Mouse (Mus musculus) urinary bladder, adult 2 months (tissue): ENCODE measurements around the gene Fstl3. TPM values are rescaled to one million over a fixed set of nuclear protein-coding genes. Genes with fewer than 3 reads are reported as not detected.

ENCODE experiments used
- DNase-seq: peaks from one replicate; pipeline ENCODE4 v3.0.0; 2022; ENCODE audit warnings: low spot score
- polyA plus RNA-seq: library from polyadenylated mRNA; depleted of rRNA; stranded (reverse); fragments of >200 nt; gene quantifications from 2 replicates; pipeline ENCODE4 v1.2.3, GENCODE M21; 2012; rRNA removed

The Fstl3 gene
- polyA plus RNA-seq, 1 experiment, result 44.3 TPM

- peak; percentile 84 for DNase-seq
Observed at GRCm38 (mm10) chr10:79811736-79812637, 34.9 kb downstream of the Fstl3 start.

- no peak for DNase-seq
Observed at GRCm38 (mm10) chr10:79814271-79814842, 37.3 kb downstream of the Fstl3 start.

DNA sequence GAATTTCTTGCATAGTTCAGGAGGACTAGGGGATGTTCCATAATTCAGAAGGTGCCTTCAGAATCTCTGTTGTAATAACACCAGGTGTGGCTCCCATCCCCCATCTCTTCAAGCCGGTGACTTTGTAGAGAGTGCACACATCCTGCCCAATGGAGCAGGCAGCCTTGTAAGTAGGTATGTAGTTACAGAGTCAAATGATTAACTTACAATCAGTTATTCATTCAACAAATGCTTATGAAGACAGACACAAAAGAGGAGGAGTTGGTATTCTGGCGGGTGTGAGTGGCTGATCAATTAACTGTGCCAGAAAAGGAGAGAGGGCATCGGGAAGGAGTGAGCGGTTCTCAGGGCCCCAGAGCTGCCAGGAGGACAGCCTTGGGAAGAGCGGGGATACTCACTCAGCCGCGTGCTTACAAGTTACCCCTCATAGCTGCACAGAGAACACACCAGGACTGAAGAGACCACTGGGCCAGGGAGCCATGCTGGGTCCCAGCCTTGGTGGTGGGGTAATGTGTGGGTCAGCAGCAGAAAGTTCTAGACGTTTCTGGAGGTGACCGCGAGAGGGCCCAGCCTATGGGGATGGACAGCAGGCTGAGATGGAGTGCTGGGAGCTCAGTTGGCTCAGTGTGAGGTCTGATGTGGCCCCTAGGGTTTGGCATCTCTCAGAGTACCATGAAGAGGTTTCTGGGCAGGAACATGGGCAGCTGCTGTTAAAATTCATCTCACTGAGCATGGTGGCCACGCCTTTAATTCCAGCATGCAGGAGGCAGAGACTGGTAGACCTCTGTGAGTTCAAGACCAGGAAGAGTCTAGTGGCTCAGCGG is 38.8 kb downstream of the Fstl3 start:
- no peak for DNase-seq

GRCm38 (mm10) chr10:79817111-79817510 is 40.0 kb downstream of the Fstl3 start:
- DNase-seq, result no peak

DNA sequence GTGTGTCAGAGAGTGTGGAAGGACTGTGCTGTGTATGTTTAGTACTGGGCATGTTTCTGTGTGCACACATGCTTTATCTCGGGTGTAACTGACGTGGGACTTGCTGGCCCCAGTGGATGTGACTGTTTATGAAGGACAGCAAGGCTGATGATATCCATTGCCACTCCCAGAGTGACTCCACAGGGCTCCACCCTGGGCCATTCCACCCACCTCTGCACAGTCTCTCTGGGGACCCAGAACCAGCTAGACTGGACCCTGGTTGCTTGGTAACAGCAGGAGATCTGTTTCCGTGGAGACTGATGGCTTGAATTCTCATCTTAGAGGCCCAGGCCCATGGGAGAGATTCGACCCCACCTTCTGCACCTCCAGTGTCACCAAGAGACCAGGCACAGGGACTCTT is 41.2 kb downstream of the Fstl3 start:
- no peak for DNase-seq

- DNase-seq, result no peak
Observed at GRCm38 (mm10) chr10:79819606-79820005, 42.5 kb downstream of the Fstl3 start.

GRCm38 (mm10) chr10:79820277-79820676 is 43.2 kb downstream of the Fstl3 start:
- no peak for DNase-seq

- no peak for DNase-seq
Observed at GRCm38 (mm10) chr10:79820782-79821181, 43.7 kb downstream of the Fstl3 start, which contains the start of gene Misp. Misp (plus strand) TSS chr10:79820989.

DNA sequence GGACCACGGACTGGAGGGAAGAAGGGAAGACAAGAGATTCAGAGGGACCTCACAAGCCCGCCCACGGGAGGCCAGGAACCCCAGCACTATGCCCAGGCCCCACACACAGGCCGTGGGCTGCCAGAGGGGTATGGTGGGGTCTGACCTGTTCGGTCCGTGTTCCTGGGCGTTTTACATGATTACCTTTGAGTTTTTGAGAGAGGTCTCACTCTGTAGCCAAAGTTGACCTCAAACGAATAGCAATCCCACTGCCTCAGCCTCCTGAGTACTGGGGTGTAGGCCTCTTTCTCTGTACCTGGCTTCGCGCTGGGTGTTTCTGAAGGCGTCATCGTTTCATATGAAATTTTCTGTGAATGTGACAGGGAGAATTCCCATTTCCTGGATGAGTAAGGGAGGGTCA is 44.7 kb downstream of the Fstl3 start:
- DNase-seq, result no peak

GRCm38 (mm10) chr10:79822372-79822771 is 45.3 kb downstream of the Fstl3 start:
- no peak for DNase-seq

GRCm38 (mm10) chr10:79823011-79823410 is 45.9 kb downstream of the Fstl3 start:
- no peak for DNase-seq

- no peak for DNase-seq
Observed at GRCm38 (mm10) chr10:79824413-79824812, 47.3 kb downstream of the Fstl3 start.

DNA sequence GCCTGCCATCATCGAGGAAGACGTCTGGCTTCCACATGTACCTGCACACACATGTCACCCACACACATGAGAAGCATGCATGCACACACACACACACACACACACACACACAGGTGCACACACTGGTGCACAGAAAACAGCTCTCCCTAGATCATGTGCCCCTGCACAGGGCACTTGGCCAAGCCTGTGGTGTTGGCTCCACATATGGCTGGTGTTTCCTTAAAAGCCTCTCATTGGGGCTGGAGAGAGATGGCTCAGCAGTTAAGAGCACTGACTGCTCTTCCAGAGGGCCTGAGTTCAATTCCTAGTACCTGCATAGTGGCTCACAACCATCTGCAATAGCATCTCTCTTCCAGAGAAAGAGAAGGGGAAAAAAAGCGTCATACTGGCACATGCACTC is 54.5 kb downstream of the Fstl3 start:
- no peak for DNase-seq

Other genes with a start within 250 kb of the Fstl3 start
- 21.5 and 29.1 TPM in 2 replicates for gene Plpp2, start 243.5 kb upstream of the Fstl3 start, polyA plus RNA-seq
- 54.3 and 59.5 TPM in 2 replicates for gene Mier2, start 222.1 kb upstream of the Fstl3 start, polyA plus RNA-seq
- gene Theg, start 189.9 kb upstream of the Fstl3 start, polyA plus RNA-seq, result not detected in 2 replicates
- gene C2cd4c, start 163.2 kb upstream of the Fstl3 start, polyA plus RNA-seq, result 0.04 and 0.06 TPM in 2 replicates
- gene Shc2, start 139.4 kb upstream of the Fstl3 start, polyA plus RNA-seq, result 7.4 and 7.6 TPM in 2 replicates
- gene Odf3l2, start 131.5 kb upstream of the Fstl3 start, polyA plus RNA-seq, result not detected in 2 replicates
- gene Madcam1, start 112.7 kb upstream of the Fstl3 start, polyA plus RNA-seq, result not detected in 2 replicates
- gene Tpgs1, start 107.9 kb upstream of the Fstl3 start, polyA plus RNA-seq, result 29.1 and 33.7 TPM in 2 replicates
- gene Cdc34, start 95.1 kb upstream of the Fstl3 start, polyA plus RNA-seq, result 60.6 and 70.0 TPM in 2 replicates
- gene Gzmm, start 88.3 kb upstream of the Fstl3 start, polyA plus RNA-seq, result 1.1 and 1.4 TPM in 2 replicates
- gene Bsg, start 72.8 kb upstream of the Fstl3 start, polyA plus RNA-seq, result 614 and 631 TPM in 2 replicates
- 0.96 and 1.5 TPM in 2 replicates for gene Hcn2, start 60.6 kb upstream of the Fstl3 start, polyA plus RNA-seq
- 28.5 and 31.7 TPM in 2 replicates for gene Polrmt, start 30.7 kb upstream of the Fstl3 start, polyA plus RNA-seq
- gene Fgf22, start 22.2 kb upstream of the Fstl3 start, polyA plus RNA-seq, result 0.04 and 0.06 TPM in 2 replicates
- 54.5 and 59.4 TPM in 2 replicates for gene Rnf126, start 10.3 kb upstream of the Fstl3 start, polyA plus RNA-seq
- 0.47 and 0.49 TPM in 2 replicates for gene Prss57, start 13.7 kb downstream of the Fstl3 start, polyA plus RNA-seq
- gene Palm, start 16.3 kb downstream of the Fstl3 start, polyA plus RNA-seq, result 52.6 and 77.5 TPM in 2 replicates
- 0.66 and 0.92 TPM in 2 replicates for gene Misp, start 43.7 kb downstream of the Fstl3 start, polyA plus RNA-seq
- 140 and 166 TPM in 2 replicates for gene Ptbp1, start 77.2 kb downstream of the Fstl3 start, polyA plus RNA-seq
- gene Prtn3, start 97.2 kb downstream of the Fstl3 start, polyA plus RNA-seq, result 0.62 and 1.0 TPM in 2 replicates
- 1.8 TPM in 2 replicates for gene Plppr3, start 97.4 kb downstream of the Fstl3 start, polyA plus RNA-seq
- gene Elane, start 109.0 kb downstream of the Fstl3 start, polyA plus RNA-seq, result 0.19 TPM in 1 of 2 replicates, not detected in the other
- gene Cfd, start 113.6 kb downstream of the Fstl3 start, polyA plus RNA-seq, result 564 and 1,194 TPM in 2 replicates
- 31.7 and 40.9 TPM in 2 replicates for gene Med16, start 131.7 kb downstream of the Fstl3 start, polyA plus RNA-seq
- not detected in 2 replicates for gene Gm26602, start 133.6 kb downstream of the Fstl3 start, polyA plus RNA-seq
- 5.5 and 5.7 TPM in 2 replicates for gene Kiss1r, start 139.7 kb downstream of the Fstl3 start, polyA plus RNA-seq
- gene R3hdm4, start 143.9 kb downstream of the Fstl3 start, polyA plus RNA-seq, result 140 and 147 TPM in 2 replicates
- gene Arid3a, start 149.8 kb downstream of the Fstl3 start, polyA plus RNA-seq, result 3.8 and 4.1 TPM in 2 replicates
- gene Wdr18, start 182.9 kb downstream of the Fstl3 start, polyA plus RNA-seq, result 23.5 and 25.0 TPM in 2 replicates
- gene Grin3b, start 193.4 kb downstream of the Fstl3 start, polyA plus RNA-seq, result 0.04 TPM in 1 of 2 replicates, not detected in the other
- 135 and 159 TPM in 2 replicates for gene Tmem259, start 207.1 kb downstream of the Fstl3 start, polyA plus RNA-seq
- 173 and 185 TPM in 2 replicates for gene Cnn2, start 211.3 kb downstream of the Fstl3 start, polyA plus RNA-seq
- 7.5 and 9.2 TPM in 2 replicates for gene Abca7, start 219.2 kb downstream of the Fstl3 start, polyA plus RNA-seq
- gene Arhgap45, start 239.4 kb downstream of the Fstl3 start, polyA plus RNA-seq, result 18.9 and 23.0 TPM in 2 replicates